Mouse (Mus musculus): ENCODE measurements at regions not wholly inside any gene's neighbourhood (a gene's known extent, or its start where the extent isn't known, plus 50 kb on each side); places are given as distances from the start of the nearest gene placed in this dataset.

DNA sequence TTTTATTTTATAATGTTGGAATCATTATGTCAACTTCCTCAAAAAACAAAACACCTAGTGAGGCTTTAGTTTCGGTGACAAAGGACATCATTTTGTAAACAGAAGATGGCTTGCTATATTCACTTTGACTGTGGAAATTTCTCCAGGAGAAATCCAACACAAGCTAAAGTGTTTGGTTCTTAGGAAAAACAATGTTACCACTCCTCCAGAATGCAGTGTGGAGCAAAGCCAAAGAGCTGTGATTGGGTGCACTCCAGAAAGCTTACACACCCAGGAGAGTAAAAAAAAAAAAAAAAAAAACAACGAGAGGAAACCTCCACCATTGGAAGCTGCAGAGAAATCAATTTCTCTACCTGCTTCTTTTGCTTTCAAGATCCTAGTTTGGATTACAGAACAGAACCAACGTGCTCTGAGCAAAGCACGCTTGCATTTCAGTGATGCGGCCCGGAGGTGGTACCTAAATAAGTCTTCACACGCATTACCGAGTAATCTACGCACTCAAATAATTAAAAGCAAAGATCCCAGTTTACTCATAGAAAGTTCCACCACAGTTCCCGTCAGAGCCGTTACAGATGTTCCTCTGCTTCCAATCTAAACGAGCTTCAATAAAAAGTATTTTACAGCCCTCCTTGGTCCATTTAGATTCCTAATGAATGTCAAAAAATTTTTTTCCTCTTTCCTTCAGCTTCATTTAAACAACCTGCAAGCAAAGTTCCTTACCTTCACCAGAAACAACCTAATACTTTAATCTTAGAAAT, 199.5 kb upstream of the Gk2 start:
- no peak for DNase-seq

DNA sequence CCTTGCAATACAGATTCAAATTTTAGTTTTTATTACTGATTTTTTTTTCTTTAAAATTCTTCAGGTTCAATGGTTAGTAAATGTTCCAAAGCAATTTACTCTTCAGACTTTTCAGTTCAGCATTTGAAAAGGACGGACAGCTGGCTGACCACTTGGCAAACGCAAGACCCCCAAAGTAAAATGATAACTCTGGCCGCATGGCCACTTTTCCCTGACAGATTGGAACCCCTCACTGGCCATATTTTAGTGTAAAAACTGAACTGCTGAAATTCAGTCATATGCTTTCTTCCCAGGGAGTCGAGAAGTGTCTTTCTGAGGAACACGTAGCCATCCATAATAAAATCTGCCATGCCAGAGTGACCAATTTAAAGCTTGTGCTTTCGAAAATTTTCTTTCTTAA, 198.4 kb upstream of the Gk2 start:
- no peak for DNase-seq

DNA sequence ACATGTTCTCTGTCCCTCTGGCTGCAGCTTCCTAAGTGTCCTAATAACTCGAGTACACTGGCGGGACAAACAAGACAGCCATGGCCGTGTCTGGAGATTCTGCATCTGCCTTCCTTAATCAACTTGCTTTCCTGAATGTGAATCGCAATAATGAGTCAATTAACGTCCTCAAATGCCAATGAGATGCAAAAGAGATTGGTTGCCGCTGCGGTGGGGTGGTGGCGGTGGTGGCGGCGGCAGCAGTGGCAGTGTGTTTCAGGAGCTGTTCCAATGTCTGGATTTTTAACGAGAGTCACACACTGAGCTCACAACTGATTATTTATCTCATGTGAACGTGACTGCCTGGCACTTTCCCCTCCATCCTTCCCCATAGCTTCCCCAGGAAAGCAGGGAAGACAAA, 197.6 kb upstream of the Gk2 start:
- DNase-seq, result no peak

DNA sequence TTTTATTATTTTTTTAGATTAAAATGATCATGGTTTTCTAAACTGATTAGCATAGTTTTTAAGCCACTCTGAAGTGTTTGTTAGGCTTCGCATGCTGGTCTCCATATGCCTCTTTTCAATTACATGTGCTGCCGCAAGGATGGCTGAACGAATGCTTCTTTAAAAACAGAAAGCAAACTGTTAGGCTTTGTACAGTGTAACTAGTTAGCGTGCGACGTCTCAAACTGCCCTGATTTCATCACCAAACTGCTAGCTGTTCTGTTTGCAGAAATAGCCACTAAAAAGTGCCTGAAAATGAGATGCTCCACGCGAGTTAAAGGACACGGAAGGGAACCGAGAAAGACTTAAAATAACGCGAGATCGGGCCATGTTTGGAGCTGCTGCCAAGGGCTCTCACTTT, 185.4 kb upstream of the Gk2 start:
- no peak for DNase-seq

DNA sequence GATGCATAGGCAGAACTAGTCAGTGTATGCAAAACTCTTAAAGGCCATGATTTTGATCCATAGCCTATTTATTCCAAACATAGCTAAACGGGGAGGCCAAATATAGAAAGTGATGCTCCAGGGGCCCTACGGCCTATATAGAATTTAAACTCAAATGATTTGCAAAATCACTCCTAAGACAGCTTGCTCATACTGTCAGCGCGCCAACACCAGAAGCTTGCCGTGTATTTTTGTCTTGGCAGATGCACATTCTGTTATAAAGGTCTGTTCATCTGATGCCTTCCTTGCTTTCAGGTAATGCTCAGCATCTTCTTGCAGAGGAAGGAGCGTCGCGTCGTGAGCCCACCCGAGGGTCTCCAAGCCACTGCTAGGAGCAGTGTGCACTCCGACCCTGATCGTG, 184.8 kb upstream of the Gk2 start:
- DNase-seq, result no peak

DNA sequence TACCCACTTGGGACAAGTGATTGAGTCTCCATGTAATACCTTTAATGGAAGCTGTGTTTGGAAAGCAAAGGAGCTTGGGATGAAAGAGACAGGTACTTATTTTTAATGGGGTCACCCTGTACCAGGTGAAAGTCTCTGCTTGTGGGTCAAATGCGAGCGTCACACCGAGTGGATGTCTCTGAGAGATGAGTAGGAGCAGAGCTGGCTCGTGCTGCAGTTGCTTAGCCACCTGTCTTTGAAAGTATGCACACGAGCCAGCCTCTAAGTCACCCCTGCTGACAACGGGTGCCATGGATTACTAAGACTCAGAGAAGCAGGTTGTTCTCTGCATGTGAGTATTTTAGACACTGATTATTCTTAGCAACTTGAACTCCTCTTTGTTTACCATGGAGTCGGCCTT, 179.5 kb upstream of the Gk2 start:
- DNase-seq, result no peak

DNA sequence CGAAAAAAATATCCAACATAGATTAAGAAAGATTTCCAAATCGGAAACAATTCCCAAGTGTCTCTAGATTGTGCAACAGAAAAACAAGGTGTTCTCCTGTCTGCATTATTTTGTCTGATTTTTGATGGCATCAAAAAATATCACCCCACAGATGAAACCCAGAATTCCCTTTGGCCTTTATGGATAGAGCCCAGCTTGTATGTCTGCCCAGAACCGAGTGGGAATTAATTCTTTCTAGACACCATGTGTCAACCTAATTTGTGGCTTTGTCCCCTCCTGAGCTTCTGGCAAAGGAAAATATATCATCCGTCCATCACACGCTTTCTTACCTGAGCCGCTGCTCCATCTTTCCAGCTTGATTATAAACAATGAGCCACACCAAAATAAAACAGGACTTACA, 176.9 kb upstream of the Gk2 start:
- no peak for DNase-seq

GRCm38 (mm10) chr5:97632791-97633190, 176.0 kb upstream of the Gk2 start:
- no peak for DNase-seq

DNA sequence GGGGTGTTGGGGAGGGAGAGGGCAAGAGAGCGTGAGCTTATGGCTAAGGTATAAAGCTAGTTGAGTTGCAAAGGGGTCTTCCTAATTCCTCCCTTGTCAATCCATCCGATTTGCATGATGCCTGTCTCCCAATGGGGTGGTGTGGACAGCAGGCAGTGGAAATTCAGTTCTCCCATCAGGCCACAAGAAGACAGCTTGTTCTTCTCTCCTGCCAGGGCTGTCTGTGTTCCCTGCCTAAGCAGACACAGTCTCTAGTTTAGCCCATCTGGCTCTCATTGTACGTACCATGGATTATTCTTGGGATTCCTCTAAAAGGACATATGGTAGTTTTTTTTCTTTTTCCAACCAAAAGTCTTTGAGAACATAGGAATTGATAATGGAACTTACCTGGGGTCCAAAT, 168.4 kb upstream of the Gk2 start:
- no peak for DNase-seq

DNA sequence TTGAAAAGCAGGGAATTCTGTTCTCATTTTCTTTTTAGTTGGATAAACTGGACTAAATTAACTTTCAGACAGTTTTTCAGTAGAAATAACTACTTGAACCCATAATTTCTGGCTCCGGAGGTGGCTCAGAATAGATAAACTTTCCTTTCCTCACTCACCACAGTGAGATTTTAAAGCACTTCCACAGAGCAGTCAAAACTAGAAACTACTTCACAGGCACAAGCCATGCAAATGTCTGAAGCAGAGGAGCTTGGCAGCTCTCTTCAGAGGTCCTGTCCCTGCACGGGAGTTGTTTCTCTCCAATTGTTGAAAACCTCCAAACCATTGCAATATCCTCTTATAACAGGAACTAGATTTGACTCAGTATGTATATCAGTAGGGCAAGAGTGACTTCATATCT, 163.1 kb upstream of the Gk2 start:
- DNase-seq, result no peak

DNA sequence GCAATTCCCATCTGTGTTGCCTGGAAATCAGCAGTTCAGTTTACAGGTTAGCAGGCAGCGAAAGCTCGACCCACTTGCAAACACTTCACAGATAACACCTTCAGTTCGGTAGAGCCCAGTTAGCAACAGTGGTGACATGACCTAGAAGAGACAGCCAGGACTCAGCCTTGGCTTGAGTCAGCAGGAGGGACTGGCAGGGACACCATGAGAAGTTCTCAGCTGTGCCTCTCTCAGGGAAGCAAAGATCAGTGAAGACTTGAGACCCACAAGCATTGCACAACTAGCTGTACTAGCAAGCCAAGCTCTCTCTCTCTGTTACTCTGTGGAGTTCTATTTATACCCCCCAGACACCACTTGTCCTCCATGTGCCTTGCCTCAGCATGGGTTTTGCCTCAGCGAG, 161.6 kb upstream of the Gk2 start:
- DNase-seq, result no peak

GRCm38 (mm10) chr5:97602176-97602575, 145.4 kb upstream of the Gk2 start:
- no peak for DNase-seq

DNA sequence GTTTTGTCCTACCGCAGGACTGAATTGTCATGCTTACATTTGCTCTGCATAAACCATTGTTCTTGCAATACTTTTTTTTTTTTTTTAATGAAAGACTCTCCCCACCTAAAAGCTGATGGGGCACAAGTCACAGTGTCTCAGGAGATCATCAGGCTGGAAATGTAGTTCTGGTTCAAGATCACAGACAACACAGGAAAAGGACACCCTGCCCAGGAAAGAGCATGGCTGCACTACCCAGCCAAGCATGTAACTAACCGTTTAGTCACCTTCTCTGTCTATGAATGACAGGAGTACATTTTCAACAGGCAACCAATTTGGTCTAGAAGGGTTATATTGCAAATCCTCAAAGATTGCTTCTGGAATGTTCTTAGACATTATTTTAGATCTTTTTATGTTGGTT, 144.6 kb upstream of the Gk2 start:
- no peak for DNase-seq

DNA sequence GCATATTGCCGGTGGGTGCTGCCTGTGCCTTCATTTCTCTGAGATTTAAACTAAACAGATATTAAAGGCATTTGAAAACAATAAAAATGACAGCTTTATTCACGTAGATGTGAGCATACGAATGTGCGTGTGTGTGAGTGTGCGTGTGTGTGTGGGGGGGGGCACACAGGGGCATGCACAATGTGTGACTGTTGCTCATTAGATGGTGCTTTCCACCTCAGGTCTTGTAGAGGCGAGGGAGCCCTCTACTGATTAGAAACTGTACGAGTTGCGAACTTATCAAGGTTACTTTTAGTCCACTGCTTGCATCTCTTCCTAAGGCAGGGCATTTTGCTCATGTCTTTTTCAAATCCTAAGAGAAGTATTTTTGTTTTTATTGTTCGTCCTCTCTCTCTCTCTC, 141.9 kb upstream of the Gk2 start:
- no peak for DNase-seq

DNA sequence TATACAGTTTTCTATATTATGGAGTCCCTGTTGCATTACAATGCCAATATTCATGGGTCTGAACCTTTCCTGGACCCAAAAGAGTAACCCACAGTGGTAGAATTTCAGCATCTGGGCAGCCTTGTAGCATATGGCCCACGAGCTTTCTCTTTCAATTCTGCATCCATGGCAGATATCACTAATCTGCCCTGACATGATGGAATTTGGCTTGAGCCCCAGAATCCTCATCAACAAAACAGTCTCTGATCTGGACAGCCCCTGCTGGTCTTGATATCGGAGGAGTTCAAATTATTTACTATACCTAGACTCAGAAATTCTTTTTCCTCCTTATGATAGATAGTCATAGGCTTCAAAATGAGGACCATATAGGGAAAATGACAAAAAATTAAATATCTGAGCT, 139.1 kb upstream of the Gk2 start:
- DNase-seq, result no peak

DNA sequence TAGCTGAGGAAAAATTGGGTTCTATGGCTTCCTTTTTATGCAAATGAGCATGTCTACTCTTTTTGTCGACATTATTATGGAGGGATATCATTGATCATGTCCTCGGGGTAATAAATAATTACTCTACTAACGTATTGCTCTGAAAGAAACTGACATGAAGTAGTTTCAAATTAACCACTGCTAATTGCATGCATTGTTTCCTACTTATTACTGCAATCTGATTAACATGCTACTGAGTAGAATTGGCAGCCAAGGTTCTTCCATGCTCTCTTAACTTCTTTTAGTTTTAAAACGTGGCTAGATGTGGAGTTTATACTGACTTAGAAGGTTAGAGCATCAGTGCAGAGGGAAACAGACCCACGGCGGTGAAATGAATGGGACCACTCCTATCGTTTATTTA, 137.3 kb upstream of the Gk2 start:
- no peak for DNase-seq

DNA sequence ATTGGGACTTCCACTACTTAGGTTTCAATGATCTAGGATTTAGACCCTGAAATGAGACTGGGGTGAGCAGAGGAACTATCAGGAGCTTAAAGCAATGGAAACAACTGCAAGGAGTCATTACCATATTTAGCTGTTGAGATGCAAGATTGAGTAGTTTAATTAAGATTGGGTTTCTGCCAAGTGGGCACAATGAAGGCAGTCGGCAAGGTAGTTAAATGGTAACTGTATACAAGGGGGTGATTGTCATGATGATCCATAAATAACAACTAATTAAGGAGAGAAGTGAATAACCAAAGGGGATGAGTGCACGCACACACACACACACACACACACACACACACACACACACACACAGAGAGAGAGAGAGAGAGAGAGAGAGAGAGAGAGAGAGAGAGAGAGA, 125.7 kb upstream of the Gk2 start:
- DNase-seq, result no peak

DNA sequence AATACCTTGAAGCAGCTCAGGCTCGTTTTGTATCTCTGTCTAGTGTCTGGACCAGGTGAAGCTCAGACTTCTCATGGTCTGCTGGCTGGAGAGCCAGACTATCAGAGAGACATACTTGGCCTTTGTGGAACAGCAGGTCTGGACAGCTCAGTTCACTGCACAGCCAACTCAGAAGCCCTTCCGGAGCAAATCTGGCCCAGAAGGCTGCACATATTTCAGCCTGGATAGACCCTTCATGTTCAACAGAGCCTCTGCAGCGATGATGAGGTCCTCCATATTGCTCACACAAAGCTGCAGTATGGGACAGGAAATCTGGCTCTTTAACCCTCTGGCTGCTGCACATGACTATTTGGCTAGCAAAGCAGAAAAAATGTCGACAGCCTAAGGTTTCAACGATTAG, 108.7 kb upstream of the Gk2 start:
- no peak for DNase-seq

GRCm38 (mm10) chr5:97563724-97564123, 106.9 kb upstream of the Gk2 start:
- no peak for DNase-seq

DNA sequence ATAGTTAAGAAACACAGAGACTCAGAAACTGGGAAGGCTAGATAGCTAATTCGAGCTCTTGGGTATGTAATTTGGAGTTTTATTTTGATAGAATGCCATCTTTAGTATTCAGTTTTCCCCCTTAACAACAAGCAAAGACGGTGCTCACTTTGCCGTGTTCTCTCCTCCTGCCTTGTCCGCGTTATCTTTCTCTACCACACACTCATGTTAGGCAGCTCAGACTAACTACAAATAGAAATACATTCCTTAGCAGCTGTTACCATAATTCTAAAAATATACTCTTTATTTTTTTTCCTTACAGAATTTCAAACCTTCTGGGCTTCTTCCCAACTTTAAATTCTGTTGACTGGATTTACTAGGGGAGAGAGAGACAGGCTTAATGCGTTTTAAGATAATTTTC, 97.5 kb upstream of the Gk2 start:
- DNase-seq, result no peak

DNA sequence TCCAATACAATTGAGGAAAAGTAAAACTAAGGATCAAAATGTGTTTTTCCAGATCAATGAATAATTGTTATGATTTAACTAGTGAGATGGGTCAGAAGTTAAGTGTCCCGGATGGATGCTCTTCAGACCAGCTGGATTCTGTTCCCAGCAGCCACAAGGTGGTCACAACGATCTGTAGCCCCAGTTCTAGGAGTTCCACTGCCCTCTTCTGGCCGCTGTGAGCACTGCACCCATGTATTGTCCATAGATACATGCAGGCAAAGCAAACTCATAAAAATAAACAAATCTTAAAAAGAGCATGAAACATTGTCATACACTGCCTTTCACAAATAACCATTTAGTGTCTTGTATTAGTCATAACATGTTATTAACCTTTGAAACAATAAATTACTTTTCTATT, 96.3 kb upstream of the Gk2 start:
- no peak for DNase-seq

DNA sequence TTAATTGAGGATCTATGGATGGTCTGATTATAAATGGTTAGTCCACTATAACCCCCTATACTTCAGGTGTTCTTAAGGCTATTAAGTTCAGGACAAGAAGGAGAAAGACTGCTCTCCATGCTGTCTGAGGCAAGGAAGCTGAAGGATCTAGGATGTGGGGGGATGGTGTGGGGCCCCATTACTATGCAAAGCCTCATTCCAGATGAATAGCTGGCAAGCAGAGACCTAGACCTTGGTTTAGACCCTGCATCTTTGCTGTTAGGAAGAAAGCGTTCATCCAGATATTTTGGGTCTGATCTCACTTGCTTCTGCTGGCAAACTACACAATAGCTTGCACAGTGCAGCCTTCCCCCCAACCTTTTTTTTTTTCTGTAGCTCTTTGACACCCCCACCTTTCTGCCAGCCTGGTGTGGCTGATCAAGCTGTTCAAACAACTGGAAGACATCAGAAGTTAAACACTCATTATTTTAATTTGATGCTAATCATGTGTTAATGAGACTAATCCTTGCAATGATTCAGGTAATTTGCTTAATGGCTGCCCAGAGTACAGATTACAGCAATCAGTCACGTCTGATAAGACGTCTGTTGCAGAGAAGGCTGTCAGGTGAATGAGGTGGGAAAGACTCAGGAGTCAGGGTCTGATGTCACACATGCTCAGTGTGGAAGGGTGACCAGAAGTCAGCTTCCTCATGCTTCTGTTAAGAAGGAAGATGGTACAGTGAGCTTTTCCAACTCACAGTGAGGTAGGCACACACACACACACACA, 80.9 kb upstream of the Gk2 start:
- DNase-seq, result no peak

DNA sequence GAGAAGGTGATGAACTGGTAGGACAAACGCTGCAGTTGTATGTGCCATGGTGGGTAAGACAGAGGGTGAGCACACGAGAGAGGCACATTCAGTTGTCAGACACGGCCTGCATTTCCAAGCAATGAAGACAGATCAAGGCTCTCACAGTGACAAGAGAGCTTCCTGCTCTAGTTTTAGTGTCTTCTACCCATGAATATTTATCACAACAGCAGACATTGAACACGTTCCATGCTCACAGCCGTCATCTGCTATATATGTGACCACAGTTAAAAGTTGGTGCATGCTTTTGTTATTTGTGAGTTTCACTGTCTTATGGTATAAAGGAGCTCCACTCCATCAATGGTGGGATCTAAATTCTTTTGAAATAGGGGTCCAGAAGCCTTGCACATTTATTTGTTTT, 76.9 kb upstream of the Gk2 start:
- no peak for DNase-seq

GRCm38 (mm10) chr5:97527555-97527954, 70.7 kb upstream of the Gk2 start:
- no peak for DNase-seq

Measured in kidney, adult 11 months (tissue).